Mouse (Mus musculus) macrophage (primary cell): ENCODE data around the gene Gli2. TPM values are rescaled to one million over a fixed set of nuclear protein-coding genes. Genes with fewer than 3 reads are reported as not detected.

ENCODE experiments used
- H3K27ac ChIP-seq: fragments of 350-480 bp; formaldehyde crosslinking; 2 replicates; pipeline ENCODE4 v1.9.0; 2021
- H3K36me3 ChIP-seq: fragments of 350-480 bp; formaldehyde crosslinking; 2 replicates; pipeline ENCODE4 v1.9.0; 2021; ENCODE audit errors: inconsistent target
- H3K4me3 ChIP-seq: fragments of 350-480 bp; formaldehyde crosslinking; 2 replicates; pipeline ENCODE4 v1.9.0; 2021; ENCODE audit errors: inconsistent target
- H3K79me2 ChIP-seq: fragments of 350-480 bp; formaldehyde crosslinking; 2 replicates; pipeline ENCODE4 v1.9.0; 2021; ENCODE audit errors: inconsistent target
- WGBS: methylation state at CpG from one replicate; pipeline ENCODE4 v1.1.7; 2026; ENCODE audit warnings: inconsistent platforms; ENCODE audit not compliant: missing documents; 5-methylcytosine and 5-hydroxymethylcytosine counted together
- polyA plus RNA-seq: library from polyadenylated mRNA; stranded (reverse); fragments of 250-400 nt; gene quantifications from 3 replicates; pipeline ENCODE4 v1.2.4, GENCODE M21; 2018; ENCODE audit warnings: inconsistent platforms

The Gli2 gene
- polyA plus RNA-seq, 1 experiment from 2014 or later: not detected

- Histone ChIP-seq H3K27ac (no peak overlapping the region), H3K4me3 (no peak overlapping the region), H3K79me2 (no peaks in the 10 kb centered on the region), H3K36me3 (no peaks in the 10 kb centered on the region)
- 71% methylated on average over 2 of the region's 3 CpGs for WGBS
Observed at GRCm38 (mm10) chr1:118898351-118898750, 155.1 kb downstream of the Gli2 start.

DNA sequence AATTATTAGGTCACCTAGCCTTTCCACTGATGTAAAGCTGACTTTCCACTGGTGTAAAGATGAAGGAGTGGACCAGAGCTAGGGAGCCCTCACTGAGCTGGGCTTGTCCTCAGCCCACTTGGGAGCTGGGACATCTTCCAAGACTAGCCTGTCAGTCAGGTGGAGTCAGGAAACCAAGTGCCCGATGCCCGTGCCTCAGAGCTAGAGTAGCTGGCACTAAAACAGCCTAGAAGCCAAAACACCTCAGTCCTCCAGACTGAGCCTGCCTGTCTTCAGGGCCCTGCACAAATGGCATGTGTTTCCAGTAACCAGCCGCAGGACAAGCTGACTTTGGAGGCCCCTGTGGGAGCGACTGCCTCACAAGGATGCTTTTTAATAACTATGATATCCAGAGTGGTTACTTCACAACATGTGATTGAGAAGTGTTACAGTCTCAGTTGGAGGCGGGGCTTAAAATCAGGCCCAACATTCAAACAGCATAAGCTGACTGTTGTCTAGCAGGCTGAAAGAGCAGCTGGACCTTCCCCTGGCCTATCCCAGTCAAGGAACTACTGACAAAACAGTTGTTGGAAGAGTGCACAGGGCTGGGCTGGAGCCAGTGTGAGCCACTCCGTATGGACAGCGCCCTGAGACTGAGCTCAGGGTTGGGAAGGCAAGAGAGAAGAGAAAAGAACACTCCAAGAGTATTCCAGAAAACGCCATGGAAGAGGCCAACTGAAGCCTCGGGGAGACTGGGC lies 158.2 kb downstream of the Gli2 start:
- no peaks in the 10 kb centered on the region for H3K79me2 ChIP-seq
- H3K36me3 ChIP-seq: no peaks in the 10 kb centered on the region
- no peak overlapping the region for H3K4me3 ChIP-seq
- no peak overlapping the region for H3K27ac ChIP-seq
- WGBS: 88% methylated on average over 9 of the region's 9 CpGs

DNA sequence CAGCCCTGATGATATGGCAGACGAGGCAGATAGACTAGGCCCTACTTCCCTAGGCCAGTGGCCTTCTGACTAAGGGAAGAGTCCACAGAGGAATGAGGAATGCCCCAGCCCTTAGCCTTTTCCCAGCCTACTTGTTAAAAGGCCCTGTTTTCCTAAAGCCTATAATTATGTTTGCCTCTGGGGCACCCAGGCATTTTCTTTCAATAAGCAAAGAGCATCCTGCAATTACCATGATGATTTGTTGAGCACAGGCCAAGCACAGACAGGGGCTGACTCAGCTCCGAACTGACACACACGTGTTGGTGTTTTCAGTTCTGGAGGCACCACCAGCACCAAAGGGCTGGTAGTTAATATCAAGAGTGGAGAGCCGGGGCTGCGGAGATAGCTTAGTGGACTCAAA lies 162.0 kb downstream of the Gli2 start:
- no peaks in the 10 kb centered on the region for H3K79me2 ChIP-seq
- H3K27ac ChIP-seq: no peak overlapping the region
- no peak overlapping the region for H3K4me3 ChIP-seq
- WGBS: 95% methylated on average over 5 of the region's 5 CpGs
- no peaks in the 10 kb centered on the region for H3K36me3 ChIP-seq

- 93% methylated on average over 14 of the region's 14 CpGs for WGBS
- Histone ChIP-seq H3K4me3 (no peak overlapping the region), H3K79me2 (no peaks in the 10 kb centered on the region), H3K27ac (no peak overlapping the region), H3K36me3 (no peaks in the 10 kb centered on the region)
Observed at GRCm38 (mm10) chr1:118890125-118890875, 163.1 kb downstream of the Gli2 start.

- H3K4me3 ChIP-seq: no peak overlapping the region
- no peaks in the 10 kb centered on the region for H3K79me2 ChIP-seq
- 92% methylated on average over 7 of the region's 7 CpGs for WGBS
- H3K27ac ChIP-seq: no peak overlapping the region
- no peaks in the 10 kb centered on the region for H3K36me3 ChIP-seq
Observed at GRCm38 (mm10) chr1:118880781-118881247, 172.6 kb downstream of the Gli2 start.

DNA sequence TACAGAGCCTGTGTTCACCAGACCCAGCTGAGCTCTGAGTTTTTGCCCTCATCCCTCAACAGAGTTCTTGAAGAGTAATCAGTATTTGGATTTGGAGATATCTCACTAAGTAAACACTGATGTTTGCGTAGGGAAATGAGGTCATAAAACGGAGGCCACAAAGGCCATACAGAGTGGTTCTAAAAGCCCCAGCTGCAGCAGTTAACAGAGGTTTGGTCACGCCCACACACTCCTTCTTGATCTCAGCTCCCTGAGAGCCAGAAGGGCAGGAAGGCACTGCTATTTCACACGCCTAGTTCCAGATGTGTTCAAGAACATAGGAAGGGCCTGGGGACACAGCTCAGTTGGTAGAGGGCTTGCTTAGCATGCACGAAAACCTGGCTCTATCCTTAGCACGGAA lies 175.1 kb downstream of the Gli2 start:
- WGBS: 91% methylated on average over 5 of the region's 6 CpGs
- Histone ChIP-seq H3K27ac (no peak overlapping the region), H3K36me3 (no peaks in the 10 kb centered on the region), H3K4me3 (no peak overlapping the region), H3K79me2 (no peaks in the 10 kb centered on the region)

DNA sequence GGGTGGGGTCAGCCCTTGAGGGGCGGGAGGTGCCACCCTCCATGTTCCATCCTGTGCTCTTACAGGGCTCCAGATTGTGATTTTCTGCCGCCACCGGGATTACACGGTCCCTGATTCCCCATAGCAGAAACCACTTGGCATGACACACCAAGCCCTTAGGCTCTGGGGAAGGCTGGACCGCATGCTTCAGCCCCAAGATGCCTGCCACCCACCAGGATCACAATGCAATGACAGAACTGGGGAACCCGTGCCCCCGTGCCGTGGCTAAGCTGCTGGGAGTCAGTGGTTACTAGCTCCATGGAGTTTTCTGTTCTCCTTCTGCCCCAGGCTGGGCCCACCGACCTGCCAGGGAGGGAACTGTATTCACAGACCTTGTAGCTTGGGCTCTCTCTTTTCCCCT lies 178.2 kb downstream of the Gli2 start:
- 87% methylated on average over 8 of the region's 9 CpGs for WGBS
- H3K27ac ChIP-seq: no peak overlapping the region
- H3K36me3 ChIP-seq: no peaks in the 10 kb centered on the region
- no peaks in the 10 kb centered on the region for H3K79me2 ChIP-seq
- H3K4me3 ChIP-seq: no peak overlapping the region

GRCm38 (mm10) chr1:118873559-118873958 lies 179.9 kb downstream of the Gli2 start:
- Histone ChIP-seq H3K4me3 (no peak overlapping the region), H3K36me3 (no peaks in the 10 kb centered on the region), H3K27ac (no peak overlapping the region), H3K79me2 (no peaks in the 10 kb centered on the region)
- WGBS: 84% methylated on average over 7 of the region's 7 CpGs

- 79% methylated on average over 9 of the region's 9 CpGs for WGBS
- no peaks in the 10 kb centered on the region for H3K79me2 ChIP-seq
- no peak overlapping the region for H3K27ac ChIP-seq
- H3K4me3 ChIP-seq: no peak overlapping the region
- no peaks in the 10 kb centered on the region for H3K36me3 ChIP-seq
Observed at GRCm38 (mm10) chr1:118864735-118865134, 188.7 kb downstream of the Gli2 start.

GRCm38 (mm10) chr1:118864031-118864430 lies 189.4 kb downstream of the Gli2 start:
- WGBS: 77% methylated on average over 3 of the region's 5 CpGs
- no peak overlapping the region for H3K4me3 ChIP-seq
- H3K36me3 ChIP-seq: no peaks in the 10 kb centered on the region
- H3K27ac ChIP-seq: no peak overlapping the region
- H3K79me2 ChIP-seq: no peaks in the 10 kb centered on the region

GRCm38 (mm10) chr1:118858101-118858500 lies 195.3 kb downstream of the Gli2 start:
- Histone ChIP-seq H3K4me3 (no peak overlapping the region), H3K27ac (no peak overlapping the region), H3K36me3 (no peaks in the 10 kb centered on the region), H3K79me2 (no peaks in the 10 kb centered on the region)
- WGBS: 34% methylated on average over 9 of the region's 9 CpGs

- Histone ChIP-seq H3K27ac (no peak overlapping the region), H3K79me2 (no peaks in the 10 kb centered on the region), H3K36me3 (no peaks in the 10 kb centered on the region), H3K4me3 (no peak overlapping the region)
- WGBS: 64% methylated on average over 5 of the region's 5 CpGs
Observed at GRCm38 (mm10) chr1:118830658-118831057, 222.8 kb downstream of the Gli2 start.

DNA sequence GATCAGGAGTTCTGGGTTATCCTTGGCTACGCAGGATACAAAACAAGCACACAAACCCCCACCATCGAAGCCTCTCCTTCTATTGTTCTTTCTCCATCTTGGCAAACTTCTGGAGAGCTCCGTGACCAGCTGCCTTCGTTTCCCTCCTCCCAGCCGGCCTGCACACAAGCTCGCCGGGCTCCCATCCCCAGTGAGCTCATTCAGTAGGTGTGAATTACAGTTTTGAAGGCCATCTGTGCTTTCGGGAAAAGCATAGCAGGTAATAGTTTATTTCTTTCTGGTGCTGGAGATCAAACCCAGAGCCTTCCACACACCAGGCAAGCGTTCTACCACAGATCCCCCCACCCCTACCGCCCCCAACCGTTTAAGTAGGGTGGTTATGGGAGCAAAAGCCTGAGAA lies 226.8 kb downstream of the Gli2 start:
- Histone ChIP-seq H3K4me3 (no peak overlapping the region), H3K79me2 (no peaks in the 10 kb centered on the region), H3K36me3 (no peaks in the 10 kb centered on the region), H3K27ac (no peak overlapping the region)
- 95% methylated on average over 11 of the region's 11 CpGs for WGBS

DNA sequence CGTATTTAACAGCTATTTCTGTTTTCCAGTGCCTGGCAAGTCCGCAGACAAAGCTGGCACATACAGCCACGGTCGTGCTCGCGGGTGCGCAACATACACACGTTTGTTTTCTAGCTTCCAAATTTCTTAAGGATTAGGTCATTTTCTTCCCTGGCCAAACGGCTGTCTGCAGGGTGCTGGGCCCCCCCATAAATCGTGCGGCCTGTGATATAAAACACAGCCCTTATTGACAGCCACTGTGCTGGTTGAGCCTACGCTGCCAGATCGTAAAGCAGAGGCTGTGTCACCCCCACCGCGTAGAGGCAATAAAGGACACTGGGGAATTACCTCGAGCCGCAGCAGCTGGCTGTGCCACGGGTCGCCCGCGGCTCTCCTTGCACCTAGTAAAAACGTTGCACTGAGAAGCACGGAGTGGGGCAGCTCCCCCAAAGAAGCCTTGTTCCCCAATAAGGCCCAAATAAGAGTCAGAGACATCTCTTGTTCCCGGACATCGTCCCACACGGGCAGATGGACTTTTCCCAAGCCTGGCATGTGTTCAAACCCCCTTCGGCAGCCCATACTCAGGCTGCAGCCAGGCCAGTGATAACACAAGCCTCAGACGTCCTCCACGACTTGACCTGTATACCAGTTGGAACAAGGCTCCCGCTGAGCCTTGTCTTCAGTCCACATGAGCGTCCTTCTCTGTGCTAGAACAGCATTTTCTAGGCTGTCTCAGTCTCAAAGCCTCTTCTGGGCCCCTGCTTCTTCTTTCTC lies 227.8 kb downstream of the Gli2 start:
- Histone ChIP-seq H3K36me3 (no peaks in the 10 kb centered on the region), H3K4me3 (no peak overlapping the region), H3K79me2 (no peaks in the 10 kb centered on the region), H3K27ac (no peak overlapping the region)
- WGBS: 52% methylated on average over 31 of the region's 31 CpGs

- whole genome bisulfite sequencing: 55% methylated on average over 3 of the region's 3 CpGs
Observed at GRCm38 (mm10) chr1:118825035-118825434, 228.4 kb downstream of the Gli2 start.

More at GRCm38 (mm10) chr1:118825035-118825434, 228.4 kb downstream of the Gli2 start:
- no peak overlapping the region for H3K27ac ChIP-seq
- H3K4me3 ChIP-seq: no peak overlapping the region
- no peaks in the 10 kb centered on the region for H3K36me3 ChIP-seq
- no peaks in the 10 kb centered on the region for H3K79me2 ChIP-seq
